Mouse (Mus musculus) megakaryocyte, embryonic 14.5 days (primary cell): Measurements from ENCODE around the gene Ctps2. TPM values are rescaled to one million over a fixed set of nuclear protein-coding genes. Genes with fewer than 3 reads are reported as not detected.

Experiments used
- H3K27me3 ChIP-seq: replicated peaks from 2 replicates; pipeline ENCODE3; 2012; ENCODE audit warnings: inconsistent platforms
- H3K36me3 ChIP-seq: replicated peaks from 2 replicates; pipeline ENCODE3; 2012; ENCODE audit warnings: low read length, inconsistent platforms, mixed read lengths
- H3K4me1 ChIP-seq: 2 replicates; pipeline ENCODE4 v1.6.1; 2012; ENCODE audit warnings: inconsistent platforms
- H3K4me3 ChIP-seq: replicated peaks from 2 replicates; pipeline ENCODE3; 2012; ENCODE audit warnings: moderate library complexity, mild to moderate bottlenecking, inconsistent platforms
- H3K9me3 ChIP-seq: 2 replicates; pipeline ENCODE4 v1.6.1; 2012; ENCODE audit warnings: inconsistent platforms
- FLI1 ChIP-seq: IDR thresholded peaks from 2 replicates; pipeline ENCODE4 v1.6.1; 2012; ENCODE audit warnings: low read length, inconsistent platforms, mixed read lengths
- GATA1 ChIP-seq: IDR thresholded peaks from 3 replicates; pipeline ENCODE4 v1.6.1; 2012; ENCODE audit warnings: mixed read lengths, low read length, inconsistent platforms, borderline replicate concordance
- polyA plus RNA-seq: library from polyadenylated mRNA; stranded (reverse); fragments of >175 nt; gene quantifications from 2 replicates; pipeline ENCODE4 v1.2.3, GENCODE M21; 2012; ENCODE audit warnings: low replicate concordance; ENCODE audit not compliant: insufficient read depth

The Ctps2 gene
- polyA plus RNA-seq, 1 experiment = 2.9 TPM

- no peak for TF ChIP-seq GATA1
- TF ChIP-seq FLI1 = no peak
- H3K27me3 ChIP-seq = no peaks in the 10 kb centered on the region
- no peak overlapping the region for H3K4me3 ChIP-seq
- no peaks in the 10 kb centered on the region for H3K9me3 ChIP-seq
- H3K36me3 ChIP-seq = peaks cover 61% of the 10 kb centered on the region
- no peaks in the 10 kb centered on the region; the same call in 1 of the 2 replicates for H3K4me1 ChIP-seq
Measured at GRCm38 (mm10) chrX:162907554-162907953, 6.5 kb downstream of the Ctps2 start.

GRCm38 (mm10) chrX:162913651-162914050 is 12.6 kb downstream of the Ctps2 start:
- Histone ChIP-seq H3K4me1 (no peaks in the 10 kb centered on the region), H3K36me3 (peaks cover 67% of the 10 kb centered on the region), H3K9me3 (no peaks in the 10 kb centered on the region), H3K27me3 (peaks cover 2% of the 10 kb centered on the region), H3K4me3 (no peak overlapping the region)
- TF ChIP-seq FLI1 (no peak), GATA1 (no peak)

- TF ChIP-seq GATA1 (no peak), FLI1 (no peak)
- no peaks in the 10 kb centered on the region for H3K9me3 ChIP-seq
- no peak overlapping the region for H3K4me3 ChIP-seq
- peaks cover 60% of the 10 kb centered on the region for H3K36me3 ChIP-seq
- no peaks in the 10 kb centered on the region for H3K4me1 ChIP-seq
- peaks cover 2% of the 10 kb centered on the region for H3K27me3 ChIP-seq
Measured at GRCm38 (mm10) chrX:162915697-162916096, 14.7 kb downstream of the Ctps2 start.

- Histone ChIP-seq H3K36me3 (peaks cover 73% of the 10 kb centered on the region), H3K4me3 (no peak overlapping the region), H3K9me3 (no peaks in the 10 kb centered on the region), H3K4me1 (no peaks in the 10 kb centered on the region), H3K27me3 (peaks cover 1% of the 10 kb centered on the region)
- no peak for TF ChIP-seq GATA1
- no peak for TF ChIP-seq FLI1
Measured at GRCm38 (mm10) chrX:162921487-162922125, 20.6 kb downstream of the Ctps2 start.

GRCm38 (mm10) chrX:162931467-162931866 is 30.4 kb downstream of the Ctps2 start:
- Histone ChIP-seq H3K4me1 (no peaks in the 10 kb centered on the region), H3K27me3 (no peaks in the 10 kb centered on the region), H3K9me3 (no peaks in the 10 kb centered on the region), H3K36me3 (peaks cover 72% of the 10 kb centered on the region), H3K4me3 (no peak overlapping the region)
- TF ChIP-seq FLI1 (no peak), GATA1 (no peak)

- H3K36me3 ChIP-seq = peaks cover 61% of the 10 kb centered on the region
- H3K4me3 ChIP-seq = no peak overlapping the region
- TF ChIP-seq FLI1 (no peak), GATA1 (no peak)
- H3K27me3 ChIP-seq = no peaks in the 10 kb centered on the region
- H3K9me3 ChIP-seq = no peaks in the 10 kb centered on the region
- H3K4me1 ChIP-seq = no peaks in the 10 kb centered on the region
Measured at GRCm38 (mm10) chrX:162942027-162942426, 41.0 kb downstream of the Ctps2 start.

GRCm38 (mm10) chrX:162949811-162950439 is 48.9 kb downstream of the Ctps2 start:
- no peak overlapping the region for H3K4me3 ChIP-seq
- TF ChIP-seq GATA1 = no peak
- TF ChIP-seq FLI1 = no peak
- peaks cover 1% of the 10 kb centered on the region for H3K27me3 ChIP-seq
- H3K4me1 ChIP-seq = peaks cover 13% of the 10 kb centered on the region; the same call in 1 of the 2 replicates
- H3K36me3 ChIP-seq = peaks cover 13% of the 10 kb centered on the region
- no peaks in the 10 kb centered on the region for H3K9me3 ChIP-seq

- TF ChIP-seq GATA1 = no peak
- H3K36me3 ChIP-seq = peaks cover 18% of the 10 kb centered on the region
- H3K9me3 ChIP-seq = no peaks in the 10 kb centered on the region
- peaks cover 2% of the 10 kb centered on the region for H3K27me3 ChIP-seq
- no peaks in the 10 kb centered on the region for H3K4me1 ChIP-seq
- H3K4me3 ChIP-seq = no peak overlapping the region
Measured at GRCm38 (mm10) chrX:162957921-162958320, 56.9 kb downstream of the Ctps2 start.

- H3K4me3 ChIP-seq = no peak overlapping the region
- peaks cover 12% of the 10 kb centered on the region for H3K36me3 ChIP-seq
- no peaks in the 10 kb centered on the region for H3K27me3 ChIP-seq
- no peaks in the 10 kb centered on the region for H3K9me3 ChIP-seq
- TF ChIP-seq FLI1 = no peak
- no peak for TF ChIP-seq GATA1
- H3K4me1 ChIP-seq = no peaks in the 10 kb centered on the region
Measured at GRCm38 (mm10) chrX:162963840-162964239, 62.8 kb downstream of the Ctps2 start.

GRCm38 (mm10) chrX:162964383-162964782 is 63.3 kb downstream of the Ctps2 start, which contains the start of gene S100g:
Gene S100g (minus strand): TSS chrX:162964599.
- TF ChIP-seq FLI1 (no peak), GATA1 (no peak)
- no peaks in the 10 kb centered on the region for H3K9me3 ChIP-seq
- no peaks in the 10 kb centered on the region for H3K4me1 ChIP-seq
- H3K36me3 ChIP-seq = peaks cover 12% of the 10 kb centered on the region
- peaks cover 2% of the 10 kb centered on the region for H3K27me3 ChIP-seq
- H3K4me3 ChIP-seq = no peak within 1 kb of the TSS
